Mouse (Mus musculus) cerebellum, adult 18-20 months (tissue): ENCODE results near the gene Kcng4.

Source experiments
- DNase-seq, 2 experiments: peaks; one replicate each; pipeline ENCODE4 v3.0.0; 2021

Gene Kcng4

DNA sequence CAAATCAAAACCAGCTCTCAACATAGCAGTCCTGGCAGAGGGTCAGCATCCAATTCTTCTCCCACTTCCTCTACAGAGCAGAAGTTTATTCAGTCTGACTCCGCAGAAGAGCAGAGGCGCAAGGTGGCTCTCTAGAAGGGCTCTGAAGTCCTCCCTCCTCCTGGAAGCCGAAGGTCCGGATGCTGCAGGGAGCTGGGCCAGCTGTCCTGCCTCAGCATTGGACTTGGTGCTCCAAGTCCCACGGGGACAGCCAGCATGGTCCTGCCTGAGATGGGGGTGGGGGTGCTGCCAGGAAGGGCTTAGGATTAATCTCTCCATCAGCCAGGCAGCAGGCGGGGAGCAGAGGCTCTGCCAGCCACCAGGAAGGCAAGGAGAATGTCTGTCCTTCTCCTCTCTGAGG lies at the start of gene Kcng4:
Kcng4 (minus strand) TSS at position 303 of the 400 bp plus-strand sequence.
- DNase-seq: peak in 1 of 2 experiments; percentile 9

- DNase-seq: no peak
Measured at GRCm38 (mm10) chr8:119679184-119679583, 43.7 kb upstream of the Kcng4 start.

DNA sequence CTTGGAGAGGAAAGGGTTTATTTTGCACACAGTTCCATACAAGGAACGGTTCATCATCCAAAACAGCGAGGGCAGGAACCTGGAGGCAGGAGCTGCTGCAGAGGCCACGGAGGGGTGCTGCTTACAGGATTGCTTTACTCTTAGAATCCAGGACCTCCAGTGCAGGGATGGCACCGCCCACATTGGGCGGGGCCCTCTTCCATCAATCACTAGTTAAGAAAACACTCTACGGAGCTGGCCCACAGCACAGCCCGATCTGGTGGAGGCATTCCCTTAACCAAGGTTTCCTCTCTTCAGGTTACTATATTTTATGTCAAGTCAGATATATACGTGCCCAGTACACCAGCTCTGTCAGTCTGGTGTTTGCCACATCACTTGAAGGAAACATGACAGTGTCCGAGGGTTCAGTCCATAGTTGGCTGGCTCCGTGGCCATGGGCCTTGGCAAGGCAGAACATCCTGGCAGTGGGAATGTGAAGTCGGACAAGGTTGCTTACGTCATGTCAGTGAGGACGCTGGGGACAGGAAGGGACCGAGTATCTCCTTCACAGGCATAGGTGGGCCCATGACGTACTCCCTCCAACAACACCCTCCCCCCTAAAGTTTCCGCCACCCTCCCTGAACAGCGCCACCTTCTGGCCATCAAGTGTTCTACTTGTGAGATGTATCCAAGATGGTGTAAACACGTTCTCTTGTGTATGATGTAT lies 42.8 kb upstream of the Kcng4 start:
- no peak for DNase-seq

- DNase-seq: peak; percentile 83 to 87
Measured at GRCm38 (mm10) chr8:119676389-119676788, 40.9 kb upstream of the Kcng4 start.

DNA sequence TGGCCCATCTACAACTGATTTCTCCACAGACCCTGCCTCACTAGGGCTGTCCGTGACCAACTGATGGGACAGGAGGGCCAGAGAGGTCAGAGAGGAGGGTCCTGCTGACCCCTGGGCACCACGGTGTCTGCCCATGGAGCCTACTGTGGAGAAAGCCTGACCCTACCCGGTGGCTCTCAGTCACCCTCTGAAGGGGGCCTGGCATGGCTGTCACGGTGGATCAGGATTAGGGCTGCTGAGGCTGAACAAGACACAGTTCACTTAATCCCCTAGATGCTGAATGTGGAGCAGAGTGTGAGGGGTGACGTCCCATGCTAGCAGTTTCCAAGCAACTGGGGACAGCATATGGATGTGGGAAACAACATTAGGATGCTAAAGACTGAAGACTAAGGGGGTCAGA lies 40.0 kb upstream of the Kcng4 start:
- DNase-seq: no peak

- no peak for DNase-seq
Measured at GRCm38 (mm10) chr8:119673976-119674555, 38.6 kb upstream of the Kcng4 start.

DNA sequence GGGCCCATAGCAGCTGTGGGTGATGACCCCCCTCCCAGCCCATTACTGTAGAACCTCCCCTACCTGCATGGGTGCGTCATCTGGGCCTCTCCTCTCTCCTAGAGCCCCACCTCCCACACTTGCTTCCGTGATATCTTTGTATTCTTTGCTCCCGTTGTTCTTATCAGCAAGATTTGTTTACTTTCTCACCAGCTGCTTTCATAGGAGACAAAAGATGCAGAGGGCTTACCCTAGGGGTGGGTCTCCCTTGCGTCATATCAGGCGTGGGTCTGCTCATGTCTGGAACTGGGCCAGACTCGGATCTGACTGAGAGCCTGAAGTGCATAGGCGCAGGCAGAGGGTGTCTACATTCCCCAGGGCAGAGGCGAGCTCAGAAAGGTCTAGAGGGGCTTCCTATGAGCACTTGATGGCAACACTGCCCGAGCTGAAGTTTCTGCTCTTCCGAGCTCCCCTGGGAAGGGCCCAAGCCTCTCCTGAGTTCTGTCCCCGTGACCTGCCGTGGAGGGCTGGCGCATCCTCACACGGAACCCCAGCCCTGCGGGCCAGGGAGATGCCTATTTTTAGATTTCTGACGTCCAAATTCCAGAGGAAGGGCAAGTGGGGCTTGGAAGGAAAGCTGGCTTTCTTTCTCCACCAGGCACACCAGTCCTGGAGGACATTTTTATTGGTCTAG lies 35.1 kb upstream of the Kcng4 start:
- DNase-seq: no peak

GRCm38 (mm10) chr8:119669284-119669683 lies 33.8 kb upstream of the Kcng4 start:
- DNase-seq: no peak

GRCm38 (mm10) chr8:119668447-119668846 lies 33.0 kb upstream of the Kcng4 start:
- no peak for DNase-seq

DNA sequence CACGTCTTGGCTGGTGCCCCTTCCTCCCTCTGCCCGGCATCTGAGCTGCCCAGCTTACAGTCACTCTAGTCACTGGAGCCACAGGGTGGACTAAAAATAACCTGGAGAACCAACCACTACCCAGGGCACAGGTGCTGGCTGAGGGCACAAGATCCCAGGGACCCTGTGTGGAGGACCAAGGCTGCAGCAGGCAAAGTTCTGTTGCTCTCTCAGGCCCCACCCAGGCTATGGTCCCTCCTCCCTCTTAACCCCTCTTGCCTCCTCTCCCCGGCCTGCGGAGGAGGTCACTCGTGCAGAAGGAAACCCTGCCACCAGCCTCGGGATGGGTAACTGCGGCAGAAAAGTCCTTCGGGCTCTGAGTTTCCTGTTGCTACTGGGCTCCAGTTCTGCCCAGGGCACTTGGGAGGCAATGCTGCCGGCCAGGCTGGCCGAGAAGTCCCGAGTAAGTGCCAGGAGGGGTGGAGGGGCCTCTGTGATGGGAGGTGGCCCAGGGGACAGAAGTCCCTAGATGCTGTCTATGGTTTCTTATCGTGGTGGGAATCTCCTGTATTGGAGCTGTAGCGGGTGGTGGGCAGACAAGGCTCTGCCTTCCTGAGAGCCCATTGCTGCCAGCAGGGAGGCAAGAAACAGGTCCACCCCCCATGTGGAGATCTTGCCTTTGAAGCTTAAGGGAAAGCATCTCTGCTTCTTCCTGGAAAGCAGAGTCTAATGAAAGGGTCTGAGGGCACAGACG lies 30.9 kb upstream of the Kcng4 start, which contains the start of gene Wfdc1:
Wfdc1 (plus strand) TSS at position 147 of the 733 bp plus-strand sequence.
- no peak for DNase-seq

DNA sequence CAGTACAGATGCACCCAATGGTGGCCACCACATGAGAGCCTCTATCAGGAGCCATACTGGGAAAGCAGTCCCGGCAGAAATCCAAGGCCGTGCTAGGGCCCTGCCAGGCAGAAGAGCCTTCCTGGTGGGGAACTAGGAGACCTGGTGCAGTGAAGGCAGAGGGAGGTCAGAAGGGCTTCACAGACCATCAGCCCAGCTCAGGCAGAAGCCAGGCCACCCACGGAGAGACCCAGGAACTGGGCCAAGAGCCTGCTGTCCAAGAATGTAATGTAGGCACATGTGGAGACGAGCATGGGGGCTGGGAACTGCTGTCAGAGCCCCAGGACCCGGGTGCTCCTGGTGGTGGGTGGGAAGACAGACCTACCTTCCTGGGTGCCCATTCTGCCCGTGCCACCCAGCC lies 29.8 kb upstream of the Kcng4 start:
- DNase-seq: no peak

- DNase-seq: no peak
Measured at GRCm38 (mm10) chr8:119663440-119663839, 28.0 kb upstream of the Kcng4 start.

- no peak for DNase-seq
Measured at GRCm38 (mm10) chr8:119661892-119662291, 26.4 kb upstream of the Kcng4 start.

GRCm38 (mm10) chr8:119661081-119661480 lies 25.6 kb upstream of the Kcng4 start:
- DNase-seq: peak; percentile 21 to 34

- DNase-seq: no peak
Measured at GRCm38 (mm10) chr8:119656709-119657464, 21.4 kb upstream of the Kcng4 start.

DNA sequence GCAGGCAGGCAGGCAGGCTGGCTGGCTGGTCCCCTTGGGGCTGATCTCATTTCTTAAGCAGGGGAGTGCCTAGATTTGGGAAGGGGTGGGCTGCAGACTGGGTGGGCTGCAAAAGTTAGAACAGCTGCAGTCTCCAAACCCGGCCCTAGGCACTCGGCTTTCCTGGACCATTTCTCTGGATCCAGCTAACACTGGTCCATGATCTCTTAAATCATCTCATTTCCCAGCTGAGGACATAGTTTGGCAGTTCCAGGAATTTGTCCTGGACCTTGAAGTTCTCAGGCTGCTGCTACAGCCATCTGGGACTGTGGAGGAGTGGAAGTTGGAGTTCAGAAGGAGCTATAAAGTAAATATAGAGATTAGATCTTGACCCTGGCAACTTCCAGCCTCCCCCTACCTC lies 15.8 kb upstream of the Kcng4 start:
- DNase-seq: no peak

DNA sequence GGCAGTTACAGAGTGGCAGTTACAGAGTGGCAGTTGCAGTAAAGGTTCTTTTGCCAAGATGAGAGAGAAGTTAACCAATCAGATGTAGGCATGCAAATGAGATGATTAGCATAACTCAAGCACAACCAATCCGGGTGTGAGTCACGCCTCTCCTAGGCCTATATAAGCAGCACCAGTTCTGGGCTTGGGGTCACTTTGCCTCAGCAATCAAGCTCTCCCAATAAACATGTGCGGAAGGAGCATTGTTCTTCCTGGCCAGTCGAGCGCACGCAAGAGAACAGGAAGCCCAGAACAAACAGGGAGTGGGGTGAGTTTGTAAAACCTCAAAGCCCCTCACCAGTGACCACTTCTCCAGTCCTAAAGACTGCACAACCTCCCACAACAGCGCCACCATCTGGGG lies 11.4 kb upstream of the Kcng4 start:
- DNase-seq: no peak

DNA sequence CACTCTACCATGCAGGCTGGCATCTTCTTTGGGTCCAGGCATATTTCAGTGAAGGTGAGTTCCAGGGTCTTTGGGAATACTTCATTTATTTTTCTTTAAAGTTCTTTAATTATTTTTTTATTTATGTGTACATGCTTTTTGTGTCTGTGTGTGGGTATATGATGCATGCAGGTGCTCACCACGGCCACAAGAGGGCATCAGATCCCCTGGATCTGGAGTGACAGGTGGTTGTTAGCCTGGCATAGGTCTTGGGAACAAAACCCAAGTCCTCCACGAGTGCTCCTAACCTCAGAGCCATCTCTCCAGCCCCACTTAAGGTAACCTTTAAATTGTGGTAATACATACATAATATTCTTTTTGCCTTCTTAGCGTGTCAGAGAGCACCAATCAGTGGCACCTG lies 10.7 kb upstream of the Kcng4 start:
- DNase-seq: no peak

GRCm38 (mm10) chr8:119644981-119645597 lies 9.6 kb upstream of the Kcng4 start:
- no peak for DNase-seq

DNA sequence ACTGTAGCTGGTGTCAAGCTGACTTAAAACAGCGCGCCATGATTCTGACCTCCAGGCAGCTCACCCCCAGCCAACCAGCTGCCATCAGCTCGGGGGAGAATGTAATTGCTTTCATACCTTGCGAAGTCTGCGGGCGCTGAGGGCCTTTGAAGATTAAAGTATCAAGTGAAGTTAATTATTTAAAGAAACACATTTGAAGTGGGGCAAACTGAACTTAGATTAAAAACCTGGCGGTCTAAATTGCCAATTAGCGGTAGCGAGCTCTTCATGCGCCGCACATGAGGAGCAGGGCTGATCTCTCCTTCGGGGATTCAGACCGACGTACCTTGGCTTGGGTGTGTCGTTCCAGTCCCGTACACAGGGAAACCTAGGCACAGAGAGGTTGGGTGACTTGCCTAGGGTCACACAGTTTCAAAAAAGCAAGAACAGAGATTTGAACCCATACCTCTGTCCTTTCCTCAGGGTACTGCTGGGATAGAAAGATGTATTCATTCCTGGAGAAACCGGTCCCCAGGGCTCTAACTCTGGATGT lies 9.0 kb upstream of the Kcng4 start:
- no peak for DNase-seq

- peak; percentile 15 to 32 for DNase-seq
Measured at GRCm38 (mm10) chr8:119642960-119643359, 7.5 kb upstream of the Kcng4 start.

- no peak for DNase-seq
Measured at GRCm38 (mm10) chr8:119641058-119641457, 5.6 kb upstream of the Kcng4 start.
